ENCODE assay signal across 16 mouse cellular contexts in genomic region chr1:175368062-175368461, GRCm38 (mm10).
"Had no signal": no experiment of that assay in that cellular context is flagged by ENCODE, and none has a peak within 500 bp of the region (broad histone marks: within the 10 kb centered on the region; RNA-seq: fewer than 3 reads in every experiment).

No protein-coding gene starts in this region.

- H3K27ac ChIP-seq: neural tube, embryonic 13.5 days; neural tube, embryonic 15.5 days; stomach, embryonic 15.5 days; stomach, postnatal 0 days had no signal

- H3K36me3 ChIP-seq: neural tube, embryonic 13.5 days; neural tube, embryonic 15.5 days; stomach, embryonic 15.5 days had no signal

- H3K4me3 ChIP-seq: neural tube, embryonic 13.5 days; neural tube, embryonic 15.5 days; stomach, embryonic 15.5 days had no signal

- H3K4me2 ChIP-seq: neural tube, embryonic 13.5 days; neural tube, embryonic 15.5 days; stomach, embryonic 15.5 days had no signal

- DNase-seq: retina, postnatal 1 day; right cerebral cortex, adult 18-20 months; right cerebral cortex, postnatal 14 days; right cerebral cortex, postnatal 25 days; right cerebral cortex, postnatal 4 days; spleen, adult 18-20 months; thymus, adult 18-20 months; thymus, adult 2 months; thymus, postnatal 14 days; thymus, postnatal 25 days; thymus, postnatal 36 days; thymus, postnatal 4 days had no signal

- H3K27me3 ChIP-seq: neural tube, embryonic 13.5 days; neural tube, embryonic 15.5 days; stomach, embryonic 15.5 days had no signal

- H3K4me1 ChIP-seq: neural tube, embryonic 13.5 days; neural tube, embryonic 15.5 days; stomach, embryonic 15.5 days had no signal
